Mouse (Mus musculus) layer of hippocampus, adult 8-10 months (tissue): ENCODE results near the gene Arl13a. TPM values are rescaled to one million over a fixed set of nuclear protein-coding genes. Genes with fewer than 3 reads are reported as not detected.
A peak's percentile ranks its signal among the peaks of the same experiment; 100 is the strongest.
"Not testable (repeated sequence)": the region's sequence is repeated elsewhere in the genome, so short reads cannot be mapped to it uniquely, and the experiment has no call there.

Experiments
- DNase-seq, 2 experiments: peaks; one replicate each; pipeline ENCODE4 v3.0.0; 2022; ENCODE audit warnings: low spot score in 2 of 2
- total RNA-seq, 4 experiments: library from RNA; stranded (reverse); gene quantifications; 2 replicates each; pipeline ENCODE4 v1.2.4; 2022

Gene Arl13a
- total RNA-seq: not detected

- not testable (repeated sequence) for DNase-seq
Observed at GRCm38 (mm10) chrX:134187201-134187600, at the start of gene Arl13a. Arl13a (plus strand) TSS chrX:134187501.

- DNase-seq: no peak
Observed at GRCm38 (mm10) chrX:134140024-134140423, 47.3 kb upstream of the Arl13a start.

GRCm38 (mm10) chrX:134141551-134141950 lies 45.8 kb upstream of the Arl13a start:
- no peak for DNase-seq

GRCm38 (mm10) chrX:134141986-134142385 lies 45.3 kb upstream of the Arl13a start:
- no peak for DNase-seq

GRCm38 (mm10) chrX:134158151-134158550 lies 29.1 kb upstream of the Arl13a start:
- no peak for DNase-seq

GRCm38 (mm10) chrX:134160442-134160841 lies 26.9 kb upstream of the Arl13a start:
- no peak for DNase-seq

- no peak for DNase-seq
Observed at GRCm38 (mm10) chrX:134162043-134162720, 25.1 kb upstream of the Arl13a start, which contains the start of gene Xkrx. Xkrx (minus strand) TSS chrX:134162076.

- DNase-seq: no peak
Observed at GRCm38 (mm10) chrX:134162826-134163225, 24.5 kb upstream of the Arl13a start.

GRCm38 (mm10) chrX:134163484-134163883 lies 23.8 kb upstream of the Arl13a start:
- no peak for DNase-seq

- no peak for DNase-seq
Observed at GRCm38 (mm10) chrX:134170584-134170983, 16.7 kb upstream of the Arl13a start.

- no peak for DNase-seq
Observed at GRCm38 (mm10) chrX:134174699-134175098, 12.6 kb upstream of the Arl13a start.

- DNase-seq: no peak
Observed at GRCm38 (mm10) chrX:134208491-134208890, 21.2 kb downstream of the Arl13a start.

- peak; percentile 2 to 3 for DNase-seq
Observed at GRCm38 (mm10) chrX:134211151-134211642, 23.9 kb downstream of the Arl13a start.

GRCm38 (mm10) chrX:134218161-134218560 lies 30.9 kb downstream of the Arl13a start:
- DNase-seq: no peak

GRCm38 (mm10) chrX:134220618-134221017 lies 33.3 kb downstream of the Arl13a start:
- no peak for DNase-seq

GRCm38 (mm10) chrX:134221856-134222255 lies 34.6 kb downstream of the Arl13a start, which contains the start of gene Nox1:
Nox1 (minus strand) TSS chrX:134221956.
- no peak for DNase-seq

- DNase-seq: no peak
Observed at GRCm38 (mm10) chrX:134233048-134233447, 45.7 kb downstream of the Arl13a start.

- no peak for DNase-seq
Observed at GRCm38 (mm10) chrX:134238266-134238665, 51.0 kb downstream of the Arl13a start.

- DNase-seq: no peak
Observed at GRCm38 (mm10) chrX:134245946-134246345, 58.6 kb downstream of the Arl13a start.

- no peak for DNase-seq
Observed at GRCm38 (mm10) chrX:134248202-134248601, 60.9 kb downstream of the Arl13a start.
